Mouse (Mus musculus) bone marrow, adult 2 months (tissue): ENCODE data around the gene Bcr.

Experiments
- CTCF ChIP-seq: fragments of 200-500 bp; IDR thresholded peaks from 2 replicates; pipeline ENCODE4 v1.5.1; 2011; ENCODE audit warnings: low read length, control low read depth; ENCODE audit not compliant: control insufficient read depth, insufficient read depth
- POLR2A ChIP-seq: fragments of 200-500 bp; IDR thresholded peaks from 2 replicates; pipeline ENCODE4 v1.6.1; 2011; ENCODE audit warnings: low read depth, mild to moderate bottlenecking, control low read depth, low read length, borderline replicate concordance; ENCODE audit not compliant: control insufficient read depth

GRCm38 (mm10) chr10:75053655-75054054, 6.7 kb upstream of the Bcr start:
- TF ChIP-seq CTCF (no peak), POLR2A (no peak)
